Mouse (Mus musculus): ENCODE results near the gene Fndc1. TPM values are rescaled to one million over a fixed set of nuclear protein-coding genes. Genes with fewer than 3 reads are reported as not detected.
A peak's percentile ranks its signal among the peaks of the same experiment; 100 is the strongest.

The Fndc1 gene
- 10 to 100 TPM; 17.5 to 17.7 TPM for total RNA-seq (2021)
- long read RNA-seq, partial matches to known transcripts, result 2 of 5 reads
- long read RNA-seq, other reads (novel, unspliced or antisense), result 3 of 5 reads

DNA sequence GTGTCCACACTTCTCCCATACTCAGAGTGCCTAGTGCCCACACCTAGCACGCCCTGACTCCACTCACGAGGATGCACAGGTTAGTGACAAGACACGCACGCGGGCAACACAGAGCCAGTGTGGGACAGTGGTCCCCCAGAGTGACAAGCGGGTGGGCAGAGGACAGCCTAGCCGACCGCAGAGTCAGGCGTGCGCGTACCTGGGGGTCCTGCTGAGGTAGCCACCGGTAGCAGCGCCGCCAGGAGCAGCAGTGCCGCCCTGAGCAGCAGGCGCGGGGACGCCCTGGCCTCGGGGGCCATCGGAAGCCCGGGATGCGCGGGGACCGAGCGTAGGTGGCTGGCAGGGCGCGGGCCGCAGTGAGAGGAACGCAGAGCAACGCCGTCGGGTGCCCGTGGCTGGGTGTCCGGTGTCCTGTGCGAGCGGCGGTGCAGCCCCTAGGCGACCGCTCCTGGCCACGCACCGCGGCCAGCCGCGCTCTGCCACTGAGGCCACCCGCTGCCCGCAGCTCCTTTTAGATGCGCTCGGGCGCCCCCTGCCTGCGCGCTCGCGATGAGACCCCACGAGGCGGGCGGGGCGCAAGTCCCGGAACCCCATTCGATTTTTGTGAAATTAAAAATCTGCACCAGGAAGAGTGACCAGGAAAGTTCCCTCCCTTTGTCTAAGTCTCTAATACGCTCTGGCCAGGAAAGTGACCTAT is at the start of gene Fndc1:
Gene Fndc1 (minus strand): TSS at position 484 of the 697 bp plus-strand sequence.
- peak; percentile 75 to 88 for DNase-seq (ENCODE audit: low spot score in 2 of 2)

DNA sequence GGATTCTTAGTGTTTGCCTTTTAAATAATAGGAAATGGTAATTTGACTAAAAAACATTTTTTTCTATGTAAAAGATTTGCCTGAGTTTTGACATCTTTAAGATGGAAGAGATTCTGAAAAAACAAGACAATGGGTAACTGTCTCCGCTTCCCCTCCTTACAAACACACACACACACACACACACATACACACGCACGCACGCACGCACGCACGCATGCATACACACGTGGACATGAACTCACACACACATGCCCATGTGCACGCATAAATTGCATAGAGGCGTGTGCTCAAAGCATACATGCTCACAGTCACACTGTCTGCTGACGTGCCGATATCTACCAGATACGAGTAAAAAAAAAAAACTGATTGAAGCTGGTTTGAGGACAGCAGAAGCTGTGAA is 49.4 kb upstream of the Fndc1 start:
- no peak for DNase-seq (ENCODE audit: low spot score in 2 of 2)

- DNase-seq (ENCODE audit: low spot score in 2 of 2), result no peak
These were observed 48.9 kb upstream of the Fndc1 start for GRCm38 (mm10) chr17:7875941-7876461.

DNA sequence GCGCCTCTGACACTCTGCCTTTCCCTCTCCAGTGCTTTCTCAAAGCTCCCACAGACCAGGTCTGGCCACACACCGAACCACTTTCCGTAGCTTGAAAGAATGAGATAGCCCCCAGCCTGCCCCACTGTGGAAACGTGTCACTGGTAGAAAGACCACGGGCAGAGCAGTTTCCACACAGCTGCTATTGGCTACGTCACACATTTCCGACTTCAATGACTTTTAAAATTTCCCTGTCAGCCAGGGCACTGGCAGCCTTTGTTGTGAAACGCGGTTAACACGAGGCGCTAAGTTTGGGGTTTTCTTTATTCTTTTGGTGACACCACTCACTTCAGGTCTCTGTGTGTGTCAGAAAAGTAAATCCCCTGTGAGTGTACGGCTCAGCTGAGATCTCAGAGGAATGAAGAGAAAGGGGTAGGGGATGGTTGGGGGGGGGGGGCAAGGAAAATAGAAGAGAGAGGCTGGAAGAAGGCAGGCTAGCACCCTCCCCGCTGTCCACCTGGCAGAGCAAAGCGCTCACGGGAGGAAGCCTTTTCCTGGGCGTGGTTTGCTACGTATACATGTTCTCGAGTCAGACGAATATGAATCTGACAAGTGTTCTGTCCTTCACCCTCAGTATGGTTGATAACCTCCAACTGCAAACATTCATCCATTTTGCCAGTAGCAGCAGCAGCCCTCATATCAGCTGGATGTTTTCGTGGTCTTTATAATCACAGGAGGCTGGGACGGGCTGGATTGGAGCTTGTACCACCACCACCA is 47.9 kb upstream of the Fndc1 start:
- no peak for DNase-seq (ENCODE audit: low spot score in 2 of 2)

GRCm38 (mm10) chr17:7873382-7873781 is 46.3 kb upstream of the Fndc1 start:
- peak; percentile 34 to 41 for DNase-seq (ENCODE audit: low spot score in 2 of 2)

DNA sequence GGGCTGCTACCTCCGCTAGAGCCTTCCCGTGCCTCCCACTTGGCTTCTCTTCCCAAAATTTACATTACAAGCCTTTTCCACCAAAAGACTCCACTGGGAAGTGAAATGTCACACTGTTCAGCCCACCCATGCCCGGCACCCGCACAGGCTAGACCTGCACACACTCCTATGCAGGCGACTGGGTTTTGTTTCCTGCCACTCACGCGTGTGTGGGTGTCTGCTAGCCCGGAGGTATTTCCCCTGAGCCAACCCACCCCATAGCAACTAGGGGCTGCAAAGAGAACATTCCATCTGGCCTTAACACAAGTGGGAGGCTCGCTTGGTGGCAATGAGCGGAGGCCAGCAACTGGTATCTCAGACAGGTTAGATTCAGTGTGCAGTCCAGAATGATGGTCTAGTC is 44.7 kb upstream of the Fndc1 start:
- no peak for DNase-seq (ENCODE audit: low spot score in 2 of 2)

DNA sequence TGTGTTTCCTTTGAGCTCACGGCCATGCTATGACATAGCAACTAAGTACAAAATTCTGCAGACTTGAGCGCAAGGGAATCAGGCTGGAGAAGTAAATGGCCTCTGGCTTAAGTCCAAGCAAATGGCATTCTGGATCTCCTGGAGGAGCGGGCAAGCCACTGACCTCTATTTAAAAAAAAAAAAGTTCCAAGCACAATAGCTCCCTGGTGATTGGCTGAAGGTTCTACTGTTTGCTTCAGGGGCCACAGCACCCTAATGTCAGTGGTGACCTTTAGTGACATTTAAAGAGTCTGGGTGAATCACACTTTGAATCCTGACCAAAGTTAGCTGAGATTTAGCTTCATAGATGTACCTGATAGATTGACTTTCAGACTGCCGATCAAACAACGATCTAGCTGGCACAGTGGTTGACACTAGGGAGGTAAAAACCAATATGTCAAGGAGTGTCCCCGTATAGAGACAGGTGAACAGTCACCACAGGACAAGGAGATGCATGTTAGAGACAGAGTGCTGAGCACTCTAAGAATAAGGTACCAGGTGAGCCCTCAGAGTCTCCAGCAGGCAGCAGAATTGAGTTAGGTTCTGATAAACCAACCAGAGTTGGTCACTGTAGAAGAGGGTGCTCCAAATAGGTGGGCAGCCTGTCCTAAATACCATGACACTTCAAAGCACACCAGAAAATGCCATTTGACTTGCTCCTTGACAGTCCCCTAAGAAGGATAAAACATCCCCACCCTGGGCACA is 43.9 kb upstream of the Fndc1 start:
- no peak for DNase-seq (ENCODE audit: low spot score in 2 of 2)

DNA sequence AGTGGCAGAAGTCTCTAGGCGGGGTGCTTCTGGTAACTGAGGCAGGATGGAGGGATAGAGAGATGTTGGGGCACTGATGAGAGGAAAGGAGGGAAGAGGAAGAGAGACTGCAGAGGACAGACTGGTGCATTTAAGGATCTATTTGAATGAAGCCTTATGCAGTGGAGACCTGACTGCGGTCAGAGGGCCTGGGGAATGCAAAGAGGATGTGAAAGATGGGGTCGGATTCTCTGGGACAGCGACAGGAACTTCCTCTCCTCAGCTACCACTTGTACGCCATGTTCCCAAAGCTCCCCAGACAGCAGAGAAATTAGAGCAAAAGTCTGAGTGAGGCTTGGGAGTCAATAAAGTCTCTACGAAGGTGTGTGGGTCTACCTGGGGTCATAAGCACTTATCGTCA is 42.0 kb upstream of the Fndc1 start:
- no peak for DNase-seq (ENCODE audit: low spot score in 2 of 2)

DNA sequence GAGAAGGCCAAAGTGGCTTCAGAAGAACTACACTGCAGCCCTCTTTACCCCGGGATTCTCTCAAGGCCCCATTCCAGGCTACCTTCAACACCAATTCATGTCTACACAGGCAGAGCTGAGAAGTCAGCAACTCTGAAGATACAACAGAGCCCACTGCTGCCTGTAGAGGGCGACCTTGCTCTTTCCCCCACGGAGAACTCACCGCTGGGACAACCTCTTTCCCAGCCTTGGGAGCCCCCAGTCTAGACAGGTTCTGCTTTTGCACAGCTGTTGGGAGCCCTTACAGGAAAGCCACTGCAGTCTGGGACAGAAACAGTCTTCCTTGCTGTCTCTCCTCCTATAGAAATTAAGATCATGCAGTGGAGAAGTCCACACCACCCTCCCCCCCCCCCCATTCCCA is 41.5 kb upstream of the Fndc1 start:
- peak; percentile 81 to 86 for DNase-seq (ENCODE audit: low spot score in 2 of 2)

DNA sequence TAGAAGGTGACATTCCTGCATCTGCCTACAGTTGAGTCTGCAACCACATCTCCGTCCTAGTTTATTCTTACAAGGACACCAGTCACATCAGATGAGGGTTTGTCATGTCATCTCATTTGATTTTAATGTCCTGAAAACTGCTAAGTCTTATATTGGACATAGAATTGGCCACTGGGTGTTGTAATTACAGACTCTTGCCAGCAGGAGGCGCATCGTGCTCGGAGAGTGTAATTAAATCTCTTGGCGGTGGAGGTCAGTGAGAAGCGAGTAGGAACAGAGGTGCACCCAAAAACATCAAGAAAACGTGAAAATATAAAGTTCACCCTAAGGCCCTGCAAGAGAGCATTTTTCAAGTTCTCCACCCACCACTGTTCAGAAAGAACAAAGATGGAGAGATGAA is 37.6 kb upstream of the Fndc1 start:
- peak; percentile 45 to 49 for DNase-seq (ENCODE audit: low spot score in 2 of 2)

GRCm38 (mm10) chr17:7863745-7864144 is 36.6 kb upstream of the Fndc1 start:
- DNase-seq (ENCODE audit: low spot score in 2 of 2), result peak; percentile 79 to 84

GRCm38 (mm10) chr17:7860845-7861360 is 33.8 kb upstream of the Fndc1 start:
- no peak for DNase-seq (ENCODE audit: low spot score in 2 of 2)

DNA sequence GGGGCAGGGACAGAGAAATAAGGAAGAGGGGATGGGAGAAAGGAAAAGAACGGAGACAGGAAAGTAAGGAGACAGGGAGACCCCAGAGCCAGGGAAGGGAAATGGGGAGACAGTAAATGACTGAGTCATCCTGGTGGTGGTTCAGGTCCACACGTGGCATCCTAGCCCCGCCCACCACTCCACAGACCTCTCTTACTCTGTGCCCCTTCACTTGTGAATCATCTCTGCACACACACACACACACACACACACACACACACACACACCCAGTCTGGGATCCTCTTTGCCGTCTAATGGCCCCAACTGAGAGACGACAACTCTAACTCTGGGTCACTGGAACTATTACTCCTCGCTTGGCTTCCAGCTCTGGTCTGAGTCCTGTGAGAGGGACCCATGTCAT is 30.6 kb upstream of the Fndc1 start:
- DNase-seq (ENCODE audit: low spot score in 2 of 2), result no peak

GRCm38 (mm10) chr17:7855851-7856250 is 28.7 kb upstream of the Fndc1 start:
- no peak for DNase-seq (ENCODE audit: low spot score in 2 of 2)

- DNase-seq (ENCODE audit: low spot score in 2 of 2), result no peak
These were observed 24.9 kb upstream of the Fndc1 start for GRCm38 (mm10) chr17:7851979-7852378.

DNA sequence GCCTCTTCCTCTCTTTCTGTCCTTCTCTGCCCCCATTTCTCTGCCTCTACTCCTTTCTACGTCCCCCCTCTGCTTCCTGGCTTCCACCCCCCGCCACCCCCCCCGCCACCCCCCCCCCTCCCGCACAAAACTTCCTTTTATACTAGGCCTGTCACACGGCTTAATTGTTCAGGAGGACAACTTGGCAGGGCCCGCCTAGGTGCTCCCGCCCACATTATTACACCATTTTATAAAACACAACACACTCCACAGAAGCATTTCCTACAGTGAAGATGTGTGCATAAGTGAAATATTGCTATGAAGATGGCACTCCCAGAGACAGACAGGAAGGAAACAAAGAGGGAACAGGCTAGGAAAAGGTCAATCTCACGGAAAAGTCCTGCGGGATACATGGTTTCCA is 24.4 kb upstream of the Fndc1 start:
- DNase-seq (ENCODE audit: low spot score in 2 of 2), result no peak

GRCm38 (mm10) chr17:7850246-7850645 is 23.1 kb upstream of the Fndc1 start:
- DNase-seq (ENCODE audit: low spot score in 2 of 2), result no peak

DNA sequence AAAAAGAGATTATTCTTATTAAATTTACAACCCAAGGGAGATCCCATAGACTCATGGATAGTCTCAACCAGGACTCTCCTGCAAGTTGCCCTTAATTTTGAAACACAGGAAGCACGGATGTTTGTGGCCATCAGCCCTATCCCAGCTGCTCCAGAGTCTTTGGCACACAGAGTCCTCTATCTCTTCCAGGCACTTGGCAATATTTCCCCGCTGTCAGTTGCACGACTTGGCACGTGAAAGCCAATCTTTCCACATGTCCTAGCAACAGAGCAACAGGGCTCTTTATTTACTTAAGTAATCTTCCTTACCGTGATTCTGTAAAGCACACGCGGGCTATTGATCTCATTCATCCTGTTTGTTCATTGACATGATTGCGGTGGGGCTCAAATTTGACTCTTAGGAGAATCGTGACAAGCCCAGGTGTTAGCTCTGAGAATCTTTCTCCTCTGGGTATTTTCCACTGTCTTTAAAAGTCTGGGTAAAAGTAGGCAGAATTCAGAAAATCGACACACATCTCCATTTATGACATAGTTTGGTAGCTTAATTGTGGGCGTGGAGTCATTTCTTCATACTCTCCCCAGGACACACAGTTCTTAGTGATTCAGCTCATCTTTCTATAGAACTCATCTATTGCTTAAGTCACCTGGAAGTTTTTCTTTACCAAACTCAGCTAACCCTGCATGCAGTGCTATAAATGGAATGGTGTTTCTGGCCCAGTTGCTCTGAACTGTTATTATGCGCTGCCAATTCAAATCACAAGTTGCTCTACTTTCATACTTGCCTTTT is 13.6 kb upstream of the Fndc1 start:
- peak; percentile 36 to 39 for DNase-seq (ENCODE audit: low spot score in 2 of 2)

DNA sequence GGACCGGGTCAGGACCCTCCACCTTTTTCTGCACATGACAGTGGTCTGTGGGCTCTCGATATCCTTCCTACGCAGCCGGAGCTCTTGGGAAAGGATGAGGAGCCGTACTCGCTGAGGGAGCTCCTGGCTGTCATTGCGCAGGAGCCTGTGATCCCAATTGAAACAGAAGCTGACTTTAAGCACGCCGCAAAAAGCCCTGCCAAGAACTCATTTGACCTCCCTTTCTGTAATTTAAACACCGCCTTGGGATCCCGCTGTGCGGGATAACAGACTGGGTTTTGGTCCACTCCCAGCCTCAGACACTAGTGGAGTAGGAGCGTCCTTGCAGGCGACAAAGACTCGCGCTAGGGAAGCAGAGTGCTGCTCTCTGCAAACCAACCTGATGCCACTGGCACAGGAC is 484 bp upstream of the Fndc1 start:
- DNase-seq (ENCODE audit: low spot score in 2 of 2), result peak; percentile 30 to 44

- DNase-seq (ENCODE audit: low spot score in 2 of 2), result no peak
These were observed 1.7 kb downstream of the Fndc1 start for GRCm38 (mm10) chr17:7825416-7825815.
